Mouse (Mus musculus) embryo, embryonic 11.5 days (tissue): ENCODE data around the gene Pgbd1.
A peak's percentile ranks its signal among the peaks of the same experiment; 100 is the strongest.
"Not testable (repeated sequence)": the region's sequence is repeated elsewhere in the genome, so short reads cannot be mapped to it uniquely, and the experiment has no call there.

ENCODE experiments used
- DNase-seq: peaks from one replicate; pipeline ENCODE4 v3.0.0-alpha.2; 2012; ENCODE audit warnings: low read depth, low spot score

Pgbd1 gene

GRCm38 (mm10) chr13:21440503-21441206, at the start of gene Pgbd1:
Gene Pgbd1 (minus strand): TSS chr13:21441058.
- DNase-seq = peak; percentile 59

GRCm38 (mm10) chr13:21486881-21487280, 46.0 kb upstream of the Pgbd1 start:
- no peak for DNase-seq

- peak; percentile 45 for DNase-seq
These were observed 38.2 kb upstream of the Pgbd1 start, which contains the start of the genes Zkscan4 and Gm10065 for GRCm38 (mm10) chr13:21478759-21479670. Gene Zkscan4 (plus strand): TSS chr13:21478907. Gene Gm10065 (minus strand): TSS chr13:21479441.

- no peak for DNase-seq
These were observed 31.6 kb upstream of the Pgbd1 start for GRCm38 (mm10) chr13:21472427-21472826.

GRCm38 (mm10) chr13:21469097-21469496, 28.2 kb upstream of the Pgbd1 start:
- DNase-seq = no peak

- DNase-seq = peak; percentile 75
These were observed 27.5 kb upstream of the Pgbd1 start, which contains the start of gene Nkapl for GRCm38 (mm10) chr13:21468061-21469019. Gene Nkapl (minus strand): TSS chr13:21468509.

GRCm38 (mm10) chr13:21467336-21467735, 26.5 kb upstream of the Pgbd1 start:
- no peak for DNase-seq

- not testable (repeated sequence) for DNase-seq
These were observed 21.7 kb upstream of the Pgbd1 start for GRCm38 (mm10) chr13:21462516-21462915.

- DNase-seq = no peak
These were observed 15.5 kb upstream of the Pgbd1 start for GRCm38 (mm10) chr13:21456347-21456746.

- no peak for DNase-seq
These were observed 13.3 kb upstream of the Pgbd1 start for GRCm38 (mm10) chr13:21454133-21454532.

GRCm38 (mm10) chr13:21453449-21453848, 12.6 kb upstream of the Pgbd1 start, which contains the start of gene Zscan26:
Gene Zscan26 (minus strand): TSS chr13:21453730.
- DNase-seq = peak; percentile 79

- no peak for DNase-seq
These were observed 12.2 kb upstream of the Pgbd1 start for GRCm38 (mm10) chr13:21453042-21453441.

GRCm38 (mm10) chr13:21447856-21448614, 7.2 kb upstream of the Pgbd1 start:
- no peak for DNase-seq

GRCm38 (mm10) chr13:21446796-21447195, 5.9 kb upstream of the Pgbd1 start:
- DNase-seq = no peak

- no peak for DNase-seq
These were observed 332 bp upstream of the Pgbd1 start for GRCm38 (mm10) chr13:21441207-21441572.

- no peak for DNase-seq
These were observed 5.4 kb downstream of the Pgbd1 start for GRCm38 (mm10) chr13:21435476-21435875.

GRCm38 (mm10) chr13:21427631-21428030, 13.2 kb downstream of the Pgbd1 start:
- no peak for DNase-seq

- DNase-seq = no peak
These were observed 17.6 kb downstream of the Pgbd1 start for GRCm38 (mm10) chr13:21423301-21423700.

- no peak for DNase-seq
These were observed 22.0 kb downstream of the Pgbd1 start for GRCm38 (mm10) chr13:21418865-21419264.

GRCm38 (mm10) chr13:21417298-21418010, 23.4 kb downstream of the Pgbd1 start:
- no peak for DNase-seq
